Mouse (Mus musculus) hindbrain, postnatal 0 days (tissue): ENCODE data around the gene Cdc16. TPM values are rescaled to one million over a fixed set of nuclear protein-coding genes. Genes with fewer than 3 reads are reported as not detected.

Source experiments
- ATAC-seq: fragments of 200-750 bp; cut with Nextera tagmentation; 2 replicates; pipeline ENCODE4 v1.8.0; 2017; ENCODE audit warnings: mild to moderate bottlenecking, moderate TSS enrichment, moderate library complexity
- DNase-seq: peaks from one replicate; pipeline ENCODE4 v3.0.0-alpha.2; 2015; ENCODE audit warnings: low spot score
- H3K27ac ChIP-seq: fragments of 300-500 bp; sonication (generic); 2 replicates; pipeline ENCODE4 v1.5.1; 2014; ENCODE audit warnings: mild to moderate bottlenecking
- H3K27me3 ChIP-seq: fragments of 300-500 bp; sonication (generic); 2 replicates; pipeline ENCODE4 v1.6.1; 2014; ENCODE audit warnings: low read length, mixed read lengths; ENCODE audit not compliant: insufficient read depth
- H3K36me3 ChIP-seq: fragments of 300-500 bp; sonication (generic); 2 replicates; pipeline ENCODE4 v1.6.1; 2014; ENCODE audit warnings: low read length, mixed read lengths; ENCODE audit not compliant: insufficient read depth
- H3K4me1 ChIP-seq: fragments of 300-500 bp; sonication (generic); 2 replicates; pipeline ENCODE4 v1.6.1; 2014; ENCODE audit warnings: antibody characterized with exemption, low read length, mixed read lengths; ENCODE audit not compliant: insufficient read depth
- H3K4me2 ChIP-seq: fragments of 300-500 bp; sonication (generic); 2 replicates; pipeline ENCODE4 v1.6.1; 2014; ENCODE audit warnings: low read depth, mild to moderate bottlenecking, low read length, moderate library complexity, mixed read lengths
- H3K4me3 ChIP-seq: fragments of 300-500 bp; sonication (generic); 2 replicates; pipeline ENCODE4 v1.5.1; 2014; ENCODE audit warnings: low read length
- H3K9ac ChIP-seq: fragments of 300-500 bp; sonication (generic); replicated peaks from 2 replicates; pipeline ENCODE4 v1.6.1; 2014; ENCODE audit warnings: mild to moderate bottlenecking, low read length, moderate library complexity, mixed read lengths
- H3K9me3 ChIP-seq: fragments of 300-500 bp; sonication (generic); 2 replicates; pipeline ENCODE4 v1.6.1; 2016; ENCODE audit warnings: low read length, mixed read lengths
- CTCF ChIP-seq: IDR thresholded peaks from 2 replicates; pipeline ENCODE4 v1.5.1; 2016; ENCODE audit warnings: antibody characterized with exemption, control low read depth, low read depth
- WGBS: fragments of 180-500 bp; shearing (Covaris S2); extraction: QIAGEN DNeasy Blood & Tissue Kit; methylation state at CpG from one replicate; pipeline ENCODE4 v1.1.7; 2014; 5-methylcytosine and 5-hydroxymethylcytosine counted together
- polyA plus RNA-seq: library from polyadenylated mRNA; unstranded; fragments of >200 nt; fragmentation: Nextera tagmentation; extraction: Ambion mirVana; gene quantifications from 2 replicates; pipeline ENCODE4 v1.2.1, GENCODE M21; 2015
- total RNA-seq: library from RNA; depleted of rRNA; stranded (reverse); fragments of >200 nt; gene quantifications from 2 replicates; pipeline ENCODE4 v1.2.3, GENCODE M21; 2014

The Cdc16 gene
- total and polyA plus RNA-seq, 2 experiments from 2014 or later: 97.7 to 99.9 TPM

GRCm38 (mm10) chr8:13769206-13769605 lies 11.7 kb downstream of the Cdc16 start:
- no peak overlapping the region for H3K4me2 ChIP-seq
- WGBS: 86% methylated on average over 11 of the region's 11 CpGs
- no peaks in the 10 kb centered on the region for H3K9me3 ChIP-seq
- no peaks in the 10 kb centered on the region for H3K27me3 ChIP-seq
- TF ChIP-seq CTCF: no peak
- no peaks in the 10 kb centered on the region for H3K4me1 ChIP-seq
- ATAC-seq: no peak
- H3K9ac ChIP-seq: no peak overlapping the region
- no peak for DNase-seq
- H3K27ac ChIP-seq: no peak overlapping the region
- peaks cover 85% of the 10 kb centered on the region for H3K36me3 ChIP-seq
- no peak overlapping the region for H3K4me3 ChIP-seq

- Histone ChIP-seq H3K4me3 (no peak overlapping the region), H3K27ac (no peak overlapping the region), H3K9me3 (no peaks in the 10 kb centered on the region), H3K4me1 (no peaks in the 10 kb centered on the region), H3K27me3 (no peaks in the 10 kb centered on the region), H3K36me3 (peaks cover 52% of the 10 kb centered on the region), H3K9ac (no peak overlapping the region), H3K4me2 (no peak overlapping the region)
- no peak for ATAC-seq
- 78% methylated on average over 3 of the region's 3 CpGs for WGBS
- DNase-seq: no peak
- no peak for TF ChIP-seq CTCF
Observed at GRCm38 (mm10) chr8:13780536-13780935, 23.1 kb downstream of the Cdc16 start.

GRCm38 (mm10) chr8:13785250-13785763 lies 27.8 kb downstream of the Cdc16 start, which contains the start of gene Upf3a:
Gene Upf3a (plus strand): TSS chr8:13785615.
- TF ChIP-seq CTCF: peak; percentile 84
- WGBS: under 1% methylated on average over 47 of the region's 47 CpGs
- Histone ChIP-seq H3K4me1 (peaks cover 3% of the 10 kb centered on the region; the same call in 1 of the 2 replicates), H3K27ac (peak within 1 kb of the TSS; percentile 95), H3K9me3 (no peaks in the 10 kb centered on the region), H3K4me2 (peak within 1 kb of the TSS; percentile 67), H3K36me3 (peaks cover 25% of the 10 kb centered on the region), H3K4me3 (peak within 1 kb of the TSS; percentile 56), H3K27me3 (no peaks in the 10 kb centered on the region), H3K9ac (peak within 1 kb of the TSS; percentile 77)
- DNase-seq (peak; percentile 97), ATAC-seq (peak; percentile 97)

- Histone ChIP-seq H3K9me3 (no peaks in the 10 kb centered on the region), H3K4me2 (peak overlapping the region; percentile 67), H3K36me3 (peaks cover 21% of the 10 kb centered on the region), H3K27me3 (no peaks in the 10 kb centered on the region), H3K9ac (peak overlapping the region; percentile 77), H3K4me3 (peak overlapping the region; percentile 56), H3K4me1 (peaks cover 3% of the 10 kb centered on the region; the same call in 1 of the 2 replicates), H3K27ac (peak overlapping the region; percentile 95)
- DNase-seq (peak; percentile 99), ATAC-seq (peak; percentile 98)
- 1% methylated on average over 44 of the region's 47 CpGs for WGBS
- TF ChIP-seq CTCF: peak; percentile 95
Observed at GRCm38 (mm10) chr8:13785764-13786299, 28.4 kb downstream of the Cdc16 start.

GRCm38 (mm10) chr8:13789606-13790005 lies 32.1 kb downstream of the Cdc16 start:
- no peak overlapping the region for H3K9ac ChIP-seq
- H3K27me3 ChIP-seq: no peaks in the 10 kb centered on the region
- no peak overlapping the region for H3K27ac ChIP-seq
- no peak overlapping the region for H3K4me2 ChIP-seq
- DNase-seq: no peak
- no peaks in the 10 kb centered on the region for H3K9me3 ChIP-seq
- no peak overlapping the region for H3K4me3 ChIP-seq
- no peak for ATAC-seq
- 92% methylated on average over 8 of the region's 8 CpGs for WGBS
- peaks cover 20% of the 10 kb centered on the region for H3K36me3 ChIP-seq
- H3K4me1 ChIP-seq: peaks cover 3% of the 10 kb centered on the region; the same call in 1 of the 2 replicates
- no peak for TF ChIP-seq CTCF

- 96% methylated on average over 8 of the region's 8 CpGs for WGBS
- TF ChIP-seq CTCF: no peak
- DNase-seq (no peak), ATAC-seq (no peak)
- H3K4me1 ChIP-seq: no peaks in the 10 kb centered on the region
- no peaks in the 10 kb centered on the region for H3K9me3 ChIP-seq
- no peak overlapping the region for H3K9ac ChIP-seq
- no peak overlapping the region for H3K4me3 ChIP-seq
- H3K27me3 ChIP-seq: no peaks in the 10 kb centered on the region
- H3K36me3 ChIP-seq: peaks cover 48% of the 10 kb centered on the region
- no peak overlapping the region for H3K4me2 ChIP-seq
- H3K27ac ChIP-seq: no peak overlapping the region
Observed at GRCm38 (mm10) chr8:13793097-13793745, 35.7 kb downstream of the Cdc16 start.

- 98% methylated on average over 11 of the region's 11 CpGs for whole genome bisulfite sequencing
Observed at GRCm38 (mm10) chr8:13793746-13794101, 36.2 kb downstream of the Cdc16 start.

More at GRCm38 (mm10) chr8:13793746-13794101, 36.2 kb downstream of the Cdc16 start:
- Histone ChIP-seq H3K4me1 (no peaks in the 10 kb centered on the region), H3K9me3 (no peaks in the 10 kb centered on the region), H3K27ac (no peak overlapping the region), H3K4me3 (no peak overlapping the region), H3K9ac (no peak overlapping the region), H3K36me3 (peaks cover 51% of the 10 kb centered on the region), H3K27me3 (no peaks in the 10 kb centered on the region), H3K4me2 (no peak overlapping the region)
- TF ChIP-seq CTCF: no peak
- ATAC-seq: no peak
- DNase-seq: no peak
